Mouse (Mus musculus) MEL (cell line): ENCODE results near the gene Serp2.

ENCODE experiments used
- CHD2 ChIP-seq: IDR thresholded peaks from 2 replicates; pipeline ENCODE4 v1.6.1; 2011; ENCODE audit warnings: low read length, improper control_type of control experiment
- CTCF ChIP-seq, 3 experiments: IDR thresholded peaks in 2 of 3; conservative IDR thresholded peaks in 1 of 3; 2 replicates each; pipeline ENCODE4 v1.5.1; 2011 to 2012; ENCODE audit warnings: low read length in 3 of 3, low read depth in 2 of 3, mild to moderate bottlenecking in 2 of 3, improper control_type of control experiment in 1 of 3, inconsistent platforms in 1 of 3, mixed read lengths in 1 of 3, moderate library complexity in 1 of 3; ENCODE audit not compliant: control insufficient read depth in 1 of 3, insufficient read depth in 1 of 3, poor library complexity in 1 of 3, severe bottlenecking in 1 of 3
- E2F4 ChIP-seq: IDR thresholded peaks from 2 replicates; pipeline ENCODE4 v1.6.1; 2011; ENCODE audit warnings: low read depth, low read length, improper control_type of control experiment, borderline replicate concordance
- EP300 ChIP-seq, 2 experiments: IDR thresholded peaks; 2 replicates each; pipeline ENCODE4 v1.6.1; 2011; ENCODE audit warnings: improper control_type of control experiment in 2 of 2, low read length in 2 of 2, low read depth in 1 of 2, mild to moderate bottlenecking in 1 of 2
- HCFC1 ChIP-seq: IDR thresholded peaks from 2 replicates; pipeline ENCODE4 v1.6.1; 2012; ENCODE audit warnings: low read depth, mild to moderate bottlenecking, inconsistent platforms, low read length, improper control_type of control experiment, moderate library complexity
- MXI1 ChIP-seq: IDR thresholded peaks from 2 replicates; pipeline ENCODE4 v1.6.1; 2011; ENCODE audit warnings: mild to moderate bottlenecking, low read depth, low read length, improper control_type of control experiment
- POLR2A ChIP-seq, 2 experiments: IDR thresholded peaks; 2 replicates each; pipeline ENCODE4 v1.6.1; 2011 to 2012; ENCODE audit warnings: low read length in 2 of 2, mild to moderate bottlenecking in 2 of 2, control low read depth in 1 of 2, improper control_type of control experiment in 1 of 2, low read depth in 1 of 2, moderate library complexity in 1 of 2; ENCODE audit not compliant: control insufficient read depth in 1 of 2, insufficient read depth in 1 of 2, poor library complexity in 1 of 2
- ZNF384 ChIP-seq: IDR thresholded peaks from 2 replicates; pipeline ENCODE4 v1.6.1; 2012; ENCODE audit warnings: low read depth, mild to moderate bottlenecking, inconsistent platforms, low read length, improper control_type of control experiment

- TF ChIP-seq CHD2 (no peak), ZNF384 (peak; percentile 65), CTCF (IDR thresholded peaks at IDR 0.05 in 2 of 3, conservative IDR thresholded peaks at IDR 0.05 in 1 of 3; ENCODE audit: control insufficient read depth in 1 of 3, insufficient read depth in 1 of 3, low read depth in 2 of 3, low read length in 3 of 3, poor library complexity in 1 of 3, severe bottlenecking in 1 of 3) (no peak), E2F4 (no peak), MXI1 (peak; percentile 24; the same call in 1 of the 2 replicates), HCFC1 (peak; percentile 33; the same call in 1 of the 2 replicates), POLR2A (IDR thresholded peaks at IDR 0.05; ENCODE audit: control insufficient read depth in 1 of 2, insufficient read depth in 1 of 2, low read depth in 1 of 2, low read length in 2 of 2, poor library complexity in 1 of 2) (peak in 1 of 2 experiments; percentile 36; a peak in 1 of 4 replicates), EP300 (IDR thresholded peaks at IDR 0.05; ENCODE audit: low read depth in 1 of 2, low read length in 2 of 2) (peak; percentile 95 to 96)
Measured at GRCm38 (mm10) chr14:76569271-76569961, 12.7 kb upstream of the Serp2 start.
